Mouse (Mus musculus): Measurements from ENCODE around the gene Dixdc1. TPM values are rescaled to one million over a fixed set of nuclear protein-coding genes. Genes with fewer than 3 reads are reported as not detected.

Gene Dixdc1
- polyA plus RNA-seq, 1 experiment from 2014 or later, result 37.2 TPM

- Histone ChIP-seq H3K9ac (peak overlapping the region; percentile 69), H3K4me3 (replicated peaks; ENCODE audit: low read length) (peak overlapping the region; percentile 55), H3K27ac (peak overlapping the region; percentile 88), H3K4me1 (replicated peaks; ENCODE audit: control insufficient read depth, insufficient read depth, low read length) (peaks cover 16% of the 10 kb centered on the region), H3K27me3 (ENCODE audit: control insufficient read depth, insufficient read depth, low read length) (no peaks in the 10 kb centered on the region), H3K4me2 (replicated peaks) (peak overlapping the region; percentile 85), H3K9me3 (ENCODE audit: control insufficient read depth, low read length) (no peaks in the 10 kb centered on the region), H3K36me3 (replicated peaks; ENCODE audit: control insufficient read depth, insufficient read depth) (peaks cover 10% of the 10 kb centered on the region; the same call in 1 of the 2 replicates)
- 6% methylated on average over 17 of the region's 17 CpGs for WGBS
- no peak for DNase-seq (ENCODE audit: low spot score)
- peak; percentile 51 for ATAC-seq (ENCODE audit: low FRiP score)
Measured at GRCm38 (mm10) chr9:50767531-50768106, 28.3 kb upstream of the Dixdc1 start.

GRCm38 (mm10) chr9:50763331-50763730, 24.0 kb upstream of the Dixdc1 start:
- Histone ChIP-seq H3K4me1 (replicated peaks; ENCODE audit: control insufficient read depth, insufficient read depth, low read length) (peaks cover 7% of the 10 kb centered on the region; the same call in 1 of the 2 replicates), H3K9ac (no peak overlapping the region), H3K27ac (no peak overlapping the region), H3K4me2 (replicated peaks) (no peak overlapping the region), H3K4me3 (replicated peaks; ENCODE audit: low read length) (no peak overlapping the region), H3K36me3 (replicated peaks; ENCODE audit: control insufficient read depth, insufficient read depth) (no peaks in the 10 kb centered on the region), H3K27me3 (ENCODE audit: control insufficient read depth, insufficient read depth, low read length) (no peaks in the 10 kb centered on the region; the same call in 1 of the 2 replicates), H3K9me3 (ENCODE audit: control insufficient read depth, low read length) (no peaks in the 10 kb centered on the region)
- ATAC-seq (ENCODE audit: low FRiP score), result no peak
- DNase-seq (ENCODE audit: low spot score), result peak; percentile 54
- WGBS, result 77% methylated on average over 1 of the region's 1 CpGs

- no peaks in the 10 kb centered on the region for H3K9me3 ChIP-seq (ENCODE audit: control insufficient read depth, low read length)
- no peaks in the 10 kb centered on the region; the same call in 1 of the 2 replicates for H3K27me3 ChIP-seq (ENCODE audit: control insufficient read depth, insufficient read depth, low read length)
- no peak overlapping the region for H3K4me2 ChIP-seq (replicated peaks)
- no peak overlapping the region for H3K4me3 ChIP-seq (replicated peaks; ENCODE audit: low read length)
- H3K36me3 ChIP-seq (replicated peaks; ENCODE audit: control insufficient read depth, insufficient read depth), result no peaks in the 10 kb centered on the region
- ATAC-seq (ENCODE audit: low FRiP score) (no peak), DNase-seq (ENCODE audit: low spot score) (no peak)
- H3K9ac ChIP-seq, result no peak overlapping the region
- WGBS, result 65% methylated on average over 6 of the region's 6 CpGs
- no peaks in the 10 kb centered on the region for H3K4me1 ChIP-seq (replicated peaks; ENCODE audit: control insufficient read depth, insufficient read depth, low read length)
- no peak overlapping the region for H3K27ac ChIP-seq
Measured at GRCm38 (mm10) chr9:50761520-50762243, 22.4 kb upstream of the Dixdc1 start.

- no peak for ATAC-seq (ENCODE audit: low FRiP score)
- H3K9me3 ChIP-seq (ENCODE audit: control insufficient read depth, low read length), result no peaks in the 10 kb centered on the region
- DNase-seq (ENCODE audit: low spot score), result no peak
- WGBS, result 43% methylated on average over 5 of the region's 5 CpGs
- H3K4me2 ChIP-seq (replicated peaks), result no peak overlapping the region
- no peaks in the 10 kb centered on the region; the same call in 1 of the 2 replicates for H3K4me1 ChIP-seq (replicated peaks; ENCODE audit: control insufficient read depth, insufficient read depth, low read length)
- H3K36me3 ChIP-seq (replicated peaks; ENCODE audit: control insufficient read depth, insufficient read depth), result no peaks in the 10 kb centered on the region
- no peak overlapping the region for H3K4me3 ChIP-seq (replicated peaks; ENCODE audit: low read length)
- H3K9ac ChIP-seq, result no peak overlapping the region
- no peaks in the 10 kb centered on the region; the same call in 1 of the 2 replicates for H3K27me3 ChIP-seq (ENCODE audit: control insufficient read depth, insufficient read depth, low read length)
- no peak overlapping the region for H3K27ac ChIP-seq
Measured at GRCm38 (mm10) chr9:50756711-50757110, 17.4 kb upstream of the Dixdc1 start.

- Histone ChIP-seq H3K9ac (no peak overlapping the region), H3K27ac (no peak overlapping the region), H3K4me3 (replicated peaks; ENCODE audit: low read length) (no peak overlapping the region), H3K9me3 (ENCODE audit: control insufficient read depth, low read length) (no peaks in the 10 kb centered on the region), H3K36me3 (replicated peaks; ENCODE audit: control insufficient read depth, insufficient read depth) (no peaks in the 10 kb centered on the region), H3K27me3 (ENCODE audit: control insufficient read depth, insufficient read depth, low read length) (no peaks in the 10 kb centered on the region), H3K4me2 (replicated peaks) (no peak overlapping the region), H3K4me1 (replicated peaks; ENCODE audit: control insufficient read depth, insufficient read depth, low read length) (no peaks in the 10 kb centered on the region; the same call in 1 of the 2 replicates)
- ATAC-seq (ENCODE audit: low FRiP score) (no peak), DNase-seq (ENCODE audit: low spot score) (no peak)
- WGBS, result 72% methylated on average over 7 of the region's 7 CpGs
Measured at GRCm38 (mm10) chr9:50753947-50754346, 14.6 kb upstream of the Dixdc1 start.

GRCm38 (mm10) chr9:50752784-50753615, 13.7 kb upstream of the Dixdc1 start:
- Histone ChIP-seq H3K4me3 (replicated peaks; ENCODE audit: low read length) (no peak overlapping the region), H3K4me1 (replicated peaks; ENCODE audit: control insufficient read depth, insufficient read depth, low read length) (no peaks in the 10 kb centered on the region; the same call in 1 of the 2 replicates), H3K9ac (no peak overlapping the region), H3K27me3 (ENCODE audit: control insufficient read depth, insufficient read depth, low read length) (no peaks in the 10 kb centered on the region), H3K27ac (no peak overlapping the region), H3K36me3 (replicated peaks; ENCODE audit: control insufficient read depth, insufficient read depth) (no peaks in the 10 kb centered on the region), H3K4me2 (replicated peaks) (no peak overlapping the region), H3K9me3 (ENCODE audit: control insufficient read depth, low read length) (no peaks in the 10 kb centered on the region)
- no peak for ATAC-seq (ENCODE audit: low FRiP score)
- no peak for DNase-seq (ENCODE audit: low spot score)
- WGBS, result 70% methylated on average over 17 of the region's 17 CpGs

- Histone ChIP-seq H3K9ac (no peak within 1 kb of the TSS), H3K9me3 (ENCODE audit: control insufficient read depth, low read length) (no peaks in the 10 kb centered on the region), H3K36me3 (replicated peaks; ENCODE audit: control insufficient read depth, insufficient read depth) (no peaks in the 10 kb centered on the region), H3K27ac (no peak within 1 kb of the TSS), H3K4me3 (replicated peaks; ENCODE audit: low read length) (no peak within 1 kb of the TSS), H3K27me3 (ENCODE audit: control insufficient read depth, insufficient read depth, low read length) (no peaks in the 10 kb centered on the region), H3K4me2 (replicated peaks) (no peak within 1 kb of the TSS), H3K4me1 (replicated peaks; ENCODE audit: control insufficient read depth, insufficient read depth, low read length) (no peaks in the 10 kb centered on the region; the same call in 1 of the 2 replicates)
- WGBS, result 62% methylated on average over 14 of the region's 14 CpGs
- no peak for DNase-seq (ENCODE audit: low spot score)
- ATAC-seq (ENCODE audit: low FRiP score), result no peak
Measured at GRCm38 (mm10) chr9:50752054-50752602, 12.8 kb upstream of the Dixdc1 start, which contains the start of gene Hspb2. Gene Hspb2, minus strand, starts transcription at chr9:50752354.

GRCm38 (mm10) chr9:50751323-50751722, 12.0 kb upstream of the Dixdc1 start, which contains the start of gene Cryab:
Gene Cryab, plus strand, starts transcription at chr9:50751325.
- Histone ChIP-seq H3K36me3 (replicated peaks; ENCODE audit: control insufficient read depth, insufficient read depth) (no peaks in the 10 kb centered on the region), H3K9me3 (ENCODE audit: control insufficient read depth, low read length) (no peaks in the 10 kb centered on the region), H3K27ac (no peak within 1 kb of the TSS), H3K9ac (no peak within 1 kb of the TSS), H3K4me1 (replicated peaks; ENCODE audit: control insufficient read depth, insufficient read depth, low read length) (peaks cover 2% of the 10 kb centered on the region; the same call in 1 of the 2 replicates), H3K4me2 (replicated peaks) (no peak within 1 kb of the TSS), H3K27me3 (ENCODE audit: control insufficient read depth, insufficient read depth, low read length) (no peaks in the 10 kb centered on the region), H3K4me3 (replicated peaks; ENCODE audit: low read length) (no peak within 1 kb of the TSS)
- 76% methylated on average over 22 of the region's 22 CpGs for WGBS
- ATAC-seq (ENCODE audit: low FRiP score), result no peak
- DNase-seq (ENCODE audit: low spot score), result no peak
